Mouse (Mus musculus): ENCODE measurements at regions not wholly inside any gene's neighbourhood (a gene's known extent, or its start where the extent isn't known, plus 50 kb on each side); places are given as distances from the start of the nearest gene placed in this dataset.

DNA sequence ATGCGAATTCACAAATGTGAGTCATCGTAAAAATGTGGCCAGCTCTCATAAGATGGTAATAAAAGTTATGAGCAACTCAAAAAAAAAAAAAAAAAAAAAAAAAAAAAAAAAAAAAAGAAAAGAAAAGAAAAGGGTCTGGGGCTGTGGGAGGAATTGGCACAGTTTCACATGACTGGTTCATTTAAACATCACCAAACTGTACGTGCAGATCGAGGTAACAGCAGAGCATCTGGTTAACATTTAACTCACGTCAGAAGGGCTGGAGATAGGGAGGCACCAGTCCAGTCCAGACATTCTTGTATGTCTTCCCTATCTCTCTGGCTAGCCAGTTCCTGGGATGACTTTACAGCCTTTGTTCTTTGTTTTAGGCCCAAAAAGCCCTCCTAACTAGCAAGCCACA lies 2938.2 kb downstream of the Gm37988 start:
- TF ChIP-seq CTCF (IDR thresholded peaks at IDR 0.05; ENCODE audit: low read depth), result no peak
- TF ChIP-seq EP300 (IDR thresholded peaks at IDR 0.05; ENCODE audit: low read depth), result no peak
